Mouse (Mus musculus) bone marrow macrophage, adult 2 months (primary cell): ENCODE measurements around the gene Irx6.

Experiments
- CTCF ChIP-seq: IDR thresholded peaks from 2 replicates; pipeline ENCODE4 v1.5.1; 2012; ENCODE audit warnings: low read depth, mild to moderate bottlenecking, low read length, moderate library complexity
- POLR2A ChIP-seq: IDR thresholded peaks from 2 replicates; pipeline ENCODE4 v1.6.1; 2012; ENCODE audit warnings: mild to moderate bottlenecking, low read depth, low read length, borderline replicate concordance

DNA sequence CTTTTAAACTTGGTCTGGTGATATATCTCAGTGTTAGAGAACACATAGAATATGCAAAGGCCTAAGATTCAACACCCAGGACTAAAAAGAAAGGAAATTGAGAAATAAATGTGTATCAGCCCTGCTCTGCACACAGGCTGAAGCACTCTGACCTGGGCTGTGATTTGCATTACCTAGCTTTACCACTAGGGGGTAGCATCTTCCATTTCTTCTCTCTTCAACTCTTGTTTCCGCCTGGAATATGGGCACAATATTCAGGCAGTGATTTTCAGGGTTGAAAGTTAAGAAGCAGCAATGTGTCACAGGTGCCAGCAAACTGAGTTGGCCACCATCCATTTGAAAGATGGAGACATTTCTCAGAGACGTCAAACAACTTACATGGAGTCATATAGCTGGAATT lies 27.5 kb upstream of the Irx6 start:
- TF ChIP-seq CTCF, result no peak
- TF ChIP-seq POLR2A, result no peak
